Mouse (Mus musculus) left cerebral cortex, postnatal 10 days (tissue): ENCODE results near the gene Sf1. TPM values are rescaled to one million over a fixed set of nuclear protein-coding genes. Genes with fewer than 3 reads are reported as not detected.
A peak's percentile ranks its signal among the peaks of the same experiment; 100 is the strongest.

ENCODE experiments used
- DNase-seq, 2 experiments: peaks; one replicate each; pipeline ENCODE4 v3.0.0; 2021 to 2022; ENCODE audit warnings: low spot score in 2 of 2, mixed read lengths in 1 of 2; ENCODE audit errors: extremely low spot score in 1 of 2
- intact Hi-C: fragments of 180-260 bp; cut with DNase I; formaldehyde crosslinking; loops from one replicate; pipeline ENCODE4 v1.15.1; 2025
- total RNA-seq, 2 experiments: library from RNA; stranded (reverse); gene quantifications; 2 replicates each; pipeline ENCODE4 v1.2.3; 2021

The Sf1 gene
- total RNA-seq, 2 experiments from 2014 or later, result 178 to 194 TPM

DNA sequence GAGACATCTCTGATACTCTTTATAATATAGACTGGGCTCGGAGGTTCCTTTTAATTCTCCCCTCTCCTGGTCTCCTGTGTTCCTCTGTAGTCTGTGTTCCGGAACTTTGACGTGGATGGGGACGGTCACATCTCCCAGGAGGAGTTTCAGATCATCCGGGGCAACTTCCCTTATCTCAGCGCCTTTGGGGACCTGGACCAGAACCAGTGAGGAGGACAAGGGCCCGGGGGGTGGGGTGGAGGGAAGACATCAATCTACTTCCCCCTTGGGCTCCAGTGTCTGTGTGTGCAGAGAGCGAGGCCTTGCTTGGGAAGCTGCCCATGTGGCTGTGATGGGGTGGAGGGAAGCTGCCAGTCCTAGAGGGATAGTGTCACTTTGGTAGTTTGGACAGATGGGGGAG lies 45.3 kb downstream of the Sf1 start:
- intact Hi-C loops, result no loop called here
- DNase-seq, result peak in 1 of 2 experiments; percentile 31

DNA sequence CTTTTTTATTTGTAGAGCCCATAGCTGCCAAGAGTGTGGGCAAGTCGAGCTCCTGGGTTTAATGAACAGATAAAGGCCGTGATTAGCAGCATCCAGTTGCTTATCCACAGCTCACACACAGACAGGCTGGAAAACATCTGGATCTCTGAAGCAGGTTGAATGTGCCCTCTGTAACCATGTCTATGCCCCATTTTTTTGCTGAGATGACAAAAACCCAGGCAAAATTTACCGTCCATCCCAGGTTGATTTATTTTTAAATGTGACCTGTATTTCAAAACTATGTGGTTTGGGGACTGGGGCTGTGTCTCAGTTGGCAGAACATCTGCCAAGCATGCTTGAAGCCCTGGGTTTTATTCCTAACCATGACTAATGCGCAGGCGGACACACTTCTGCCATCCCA lies 45.7 kb downstream of the Sf1 start:
- intact Hi-C loops, result no loop called here
- no peak for DNase-seq

DNA sequence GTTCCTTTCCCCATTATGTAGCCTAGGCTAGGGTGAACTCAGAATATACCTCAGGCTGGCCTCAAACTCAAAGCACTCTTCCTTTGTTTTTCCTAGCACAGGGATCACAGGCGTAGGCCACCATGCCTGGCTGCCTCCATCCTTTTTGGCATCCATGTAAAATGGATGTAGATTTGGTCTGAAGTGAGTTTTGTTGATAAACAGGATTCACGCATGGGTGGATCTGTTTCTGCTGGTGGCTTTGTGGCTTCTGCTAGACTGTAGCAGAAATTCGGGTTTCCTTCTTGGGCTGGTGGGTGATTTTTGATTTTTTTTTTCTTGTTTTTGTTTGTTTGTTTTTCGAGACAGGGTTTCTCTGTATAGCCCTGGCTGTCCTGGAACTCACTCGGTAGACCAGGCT lies 46.4 kb downstream of the Sf1 start:
- intact Hi-C loops, result no loop called here
- DNase-seq, result no peak

DNA sequence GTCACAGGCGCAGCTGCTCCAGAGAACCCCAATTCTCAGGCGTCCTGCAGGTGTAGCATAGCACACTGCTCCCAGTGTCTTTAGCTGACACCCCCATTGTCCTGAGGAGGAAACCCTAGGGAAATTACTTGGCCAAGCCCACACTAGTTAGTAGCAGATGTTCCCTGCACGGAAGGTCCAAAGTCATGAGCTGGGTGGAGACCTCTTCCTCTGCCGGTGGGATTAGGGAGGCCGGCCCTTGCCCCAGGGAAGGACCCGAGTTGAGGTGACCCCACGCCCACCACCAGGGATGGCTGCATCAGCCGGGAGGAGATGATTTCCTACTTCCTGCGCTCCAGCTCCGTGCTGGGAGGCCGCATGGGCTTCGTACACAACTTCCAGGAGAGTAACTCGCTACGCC lies 49.3 kb downstream of the Sf1 start:
- DNase-seq, result no peak

DNA sequence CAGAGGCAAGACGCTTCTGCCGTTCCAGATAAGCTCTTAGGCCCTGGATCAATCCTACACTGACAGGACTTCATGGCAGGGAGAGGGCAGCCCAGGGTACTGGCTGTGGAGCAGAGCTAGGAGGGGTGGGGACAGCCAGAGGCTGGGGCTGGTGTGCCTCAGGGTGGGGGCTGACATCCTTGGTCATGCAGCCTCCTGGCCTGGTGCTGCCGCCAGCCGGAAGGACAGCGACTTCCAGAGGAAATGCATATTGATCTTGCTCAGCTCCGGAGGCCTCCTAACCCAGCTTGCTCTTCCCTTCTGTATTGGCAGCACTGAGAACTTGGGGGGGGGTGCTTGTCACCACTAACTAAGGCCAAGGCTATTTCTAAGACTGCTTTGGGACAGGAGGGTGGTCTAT lies 52.0 kb downstream of the Sf1 start:
- peak in 1 of 2 experiments; percentile 37 for DNase-seq
- intact Hi-C loops, result loop anchor here (5.0 kb wide), 1 partner anchor 37 kb away; no protein-coding TSS in a partner anchor

More for the DNA sequence above, 49.3 kb downstream of the Sf1 start:
- intact Hi-C loops, result no loop called here

DNA sequence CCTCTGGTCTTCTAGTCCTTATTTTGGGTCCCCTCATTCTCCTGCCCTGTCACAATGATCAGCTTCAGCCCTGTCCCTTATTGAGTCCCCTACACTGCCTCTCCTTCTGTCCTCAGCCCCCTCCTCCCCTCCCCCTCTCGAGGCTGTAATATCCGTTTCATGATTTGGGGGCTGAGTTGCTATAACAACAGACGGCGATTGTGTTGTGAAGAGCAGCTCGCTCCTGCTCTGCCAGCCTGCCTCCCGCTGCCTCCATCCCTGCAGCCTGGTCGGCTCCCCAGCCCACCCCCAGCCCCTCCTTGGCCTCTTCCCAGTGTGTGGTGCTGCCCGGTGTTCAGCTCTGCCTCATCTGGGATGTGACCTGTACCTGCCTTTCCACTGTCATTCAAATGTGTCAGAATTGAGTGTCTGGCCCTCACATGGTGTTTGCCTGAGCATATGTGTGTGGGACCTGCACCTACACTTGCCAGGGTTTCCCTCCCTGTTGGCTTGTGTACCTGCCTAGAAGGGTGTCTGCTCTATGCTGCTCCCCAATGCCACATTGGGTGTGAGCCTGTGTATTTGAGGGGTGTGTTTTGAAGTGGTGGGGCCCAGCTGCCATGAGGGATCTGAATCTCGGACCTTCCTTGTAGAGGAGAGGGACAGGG lies 52.8 kb downstream of the Sf1 start:
- DNase-seq, result peak in 1 of 2 experiments; percentile 69

DNA sequence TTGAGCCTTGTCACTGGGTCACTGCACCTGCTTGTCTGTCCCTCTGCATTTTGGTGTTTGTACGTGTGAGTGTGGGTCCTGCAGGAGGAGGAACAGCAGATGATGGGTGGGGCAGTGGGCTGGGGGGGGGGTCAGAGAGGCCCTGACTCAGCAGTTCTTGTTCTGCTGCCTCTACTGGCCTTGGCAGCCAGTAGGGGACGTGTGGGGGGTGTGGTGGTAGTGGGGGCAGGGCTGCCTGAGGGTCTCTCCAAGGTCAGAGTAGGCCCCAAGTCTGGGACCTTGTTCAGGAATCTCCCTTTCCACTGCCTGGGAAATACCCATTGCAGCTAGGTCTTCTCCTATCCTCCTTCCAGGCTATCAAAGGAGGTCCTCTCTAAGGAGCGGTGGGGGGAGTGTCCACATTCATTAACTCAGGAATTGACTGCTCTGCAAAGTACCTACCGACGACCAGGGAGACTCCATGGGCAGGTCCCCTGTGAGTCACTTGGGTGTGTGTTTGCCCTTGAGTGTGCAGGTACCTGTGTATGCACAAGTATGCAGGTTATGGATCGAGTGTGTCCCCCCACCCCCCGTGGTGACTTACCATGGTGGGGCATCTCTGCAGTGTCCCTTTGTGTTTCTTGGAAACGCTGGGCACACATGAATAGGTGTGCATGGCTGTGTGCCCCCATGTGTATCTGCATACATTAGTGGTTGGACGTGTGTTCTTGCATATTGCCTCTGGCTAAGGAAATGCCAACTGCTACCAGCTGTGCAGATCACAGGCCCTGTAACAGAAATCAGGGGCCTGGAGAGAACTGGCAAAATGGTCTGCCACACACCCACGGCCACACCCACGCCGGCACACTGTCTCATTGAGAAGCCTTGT lies 53.6 kb downstream of the Sf1 start:
- peak in 1 of 2 experiments; percentile 35 for DNase-seq
- intact Hi-C loops, result loop anchor here (5.0 kb wide), 1 partner anchor 35 kb away; no protein-coding TSS in a partner anchor

More for the DNA sequence above, 52.8 kb downstream of the Sf1 start:
- intact Hi-C loops, result loop anchor here (5.0 kb wide), 1 partner anchor 36 kb away; no protein-coding TSS in a partner anchor

DNA sequence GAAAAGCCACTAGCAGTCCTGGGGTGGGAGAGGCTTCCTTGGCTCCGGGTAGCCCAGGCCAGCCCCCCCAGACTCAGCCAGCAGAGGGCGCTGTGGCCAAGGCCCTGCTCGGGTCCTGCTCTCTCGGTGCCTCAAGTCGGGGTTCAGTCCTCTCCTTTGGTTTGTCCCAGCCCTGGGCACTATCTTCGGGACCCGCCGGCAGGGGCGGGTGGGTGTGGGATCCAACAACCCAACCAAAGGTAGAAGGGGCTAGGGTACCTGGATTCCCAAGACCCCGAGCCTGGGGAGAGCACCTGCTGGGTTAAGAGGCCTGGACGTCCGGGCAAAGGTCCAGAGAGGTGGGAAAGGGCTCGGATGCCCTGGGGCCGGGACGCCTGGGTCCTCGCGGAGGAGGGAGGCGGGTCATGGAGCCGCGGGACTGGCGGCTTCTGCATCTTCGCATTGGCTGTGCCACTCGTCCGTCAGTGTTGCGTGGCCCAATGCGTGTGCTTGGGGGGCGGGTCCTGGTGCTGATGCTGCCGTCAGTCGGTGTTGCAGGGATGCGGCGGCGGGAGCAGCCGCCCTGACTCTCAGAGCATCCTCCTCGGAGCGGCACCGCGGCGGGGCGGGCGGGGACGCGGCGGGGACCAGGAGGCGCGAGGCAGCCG lies 54.9 kb downstream of the Sf1 start, which contains the start of gene Nrxn2:
TSS of gene Nrxn2 (plus strand) at position 499 of the 647 bp plus-strand sequence.
- peak; percentile 93 to 94 for DNase-seq
- intact Hi-C loops, result loop anchor here (5.0 kb wide), 1 partner anchor 34 kb away; no protein-coding TSS in a partner anchor

DNA sequence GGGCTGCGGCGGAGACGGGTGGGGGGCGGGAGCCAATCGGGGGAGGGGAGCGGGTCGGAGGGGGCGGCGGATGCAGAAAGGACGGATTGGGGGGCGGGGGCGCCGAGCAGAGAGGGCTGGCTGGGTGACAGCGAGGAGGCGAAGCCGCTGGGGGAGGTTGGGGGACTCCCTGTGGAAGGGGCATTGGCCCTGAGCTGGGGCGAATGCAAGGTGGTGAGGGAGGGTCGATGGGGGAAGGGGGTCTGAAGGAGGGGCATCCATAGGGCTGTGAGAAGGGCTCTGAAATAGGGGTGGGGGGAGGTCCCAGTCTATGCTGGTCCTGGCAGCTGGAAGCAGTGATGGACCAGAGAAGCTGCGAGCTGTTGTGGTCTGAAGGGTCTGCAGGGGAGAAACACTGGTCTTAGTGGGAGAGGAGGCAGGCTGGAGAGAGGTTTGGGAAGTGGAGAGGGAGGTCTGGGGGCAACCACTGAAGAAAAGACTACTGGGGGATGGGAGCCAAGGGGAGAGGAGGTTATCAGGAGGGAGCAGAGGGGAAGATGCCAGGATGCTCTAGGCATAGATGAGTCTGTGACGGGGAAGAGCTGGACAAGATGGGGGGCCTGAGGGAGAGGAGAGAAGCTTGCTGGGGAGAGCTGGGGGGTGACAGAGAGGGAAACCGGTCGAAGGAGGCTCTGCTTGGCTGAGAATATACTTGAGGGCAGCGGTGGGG lies 55.6 kb downstream of the Sf1 start:
- intact Hi-C loops, result loop anchor here (5.0 kb wide), 1 partner anchor 33 kb away; no protein-coding TSS in a partner anchor
- peak in 1 of 2 experiments; percentile 76 for DNase-seq

DNA sequence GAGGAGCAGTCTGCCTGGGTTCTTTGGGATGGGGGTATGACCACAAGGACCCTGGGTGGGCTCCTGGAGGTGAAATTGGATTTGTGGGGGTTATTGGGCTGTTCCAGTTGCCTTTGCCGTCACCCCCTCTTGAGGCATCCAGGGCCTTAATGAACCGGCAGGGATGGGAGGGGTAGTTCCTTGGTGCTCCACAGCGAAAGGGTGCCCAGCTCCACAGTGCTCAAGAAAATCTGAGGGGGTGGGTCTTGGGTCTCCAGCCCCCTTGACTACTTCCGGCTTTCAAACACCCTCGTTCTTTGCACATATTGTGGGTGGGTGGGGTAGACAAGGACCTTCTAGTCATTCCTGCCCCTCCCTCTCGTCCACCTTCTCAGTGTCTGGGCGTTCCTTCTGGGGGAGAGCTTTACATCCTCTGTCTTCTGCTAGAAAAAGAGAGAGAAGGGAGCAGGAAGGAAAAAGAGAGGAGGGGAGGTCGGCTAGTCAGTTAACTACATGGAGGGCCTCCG lies 56.4 kb downstream of the Sf1 start:
- intact Hi-C loops, result loop anchor here (5.0 kb wide), 1 partner anchor 32 kb away; no protein-coding TSS in a partner anchor

DNA sequence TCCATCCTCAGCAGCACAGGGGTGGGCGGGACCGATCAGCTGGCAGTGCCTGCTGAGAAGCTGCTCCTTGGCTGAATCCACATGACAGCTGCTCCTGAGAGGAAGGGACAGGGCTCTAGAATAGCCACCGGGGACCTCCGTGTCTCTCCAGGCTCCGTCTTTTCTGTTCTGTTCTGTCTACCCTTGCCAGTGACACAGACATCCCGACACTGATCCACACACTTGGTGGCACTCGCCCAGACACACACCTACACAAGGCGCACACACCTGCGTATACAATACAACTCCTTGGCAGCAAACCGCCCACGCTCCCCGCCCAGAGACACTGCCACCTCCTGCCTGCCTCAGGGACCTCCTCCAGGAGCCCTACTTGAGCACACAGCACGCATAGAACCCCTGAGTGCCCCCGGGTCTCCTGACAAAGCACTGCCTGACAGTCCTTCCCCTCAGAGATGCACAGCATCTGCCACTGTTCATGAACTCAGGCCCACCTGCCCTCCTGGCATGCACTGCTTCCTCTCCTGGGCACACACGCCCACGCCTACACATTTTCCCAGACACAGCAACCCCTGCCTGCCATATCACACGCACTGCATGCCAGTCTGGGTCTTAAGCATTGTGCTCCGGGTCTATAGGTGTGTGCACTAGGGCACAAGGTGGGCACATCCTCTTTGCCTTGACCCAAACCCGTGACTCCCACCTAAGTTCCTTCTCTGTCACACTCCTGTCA lies 57.2 kb downstream of the Sf1 start:
- peak in 1 of 2 experiments; percentile 67 for DNase-seq
- intact Hi-C loops, result no loop called here

More for the DNA sequence above, 56.4 kb downstream of the Sf1 start:
- DNase-seq, result peak in 1 of 2 experiments; percentile 24

DNA sequence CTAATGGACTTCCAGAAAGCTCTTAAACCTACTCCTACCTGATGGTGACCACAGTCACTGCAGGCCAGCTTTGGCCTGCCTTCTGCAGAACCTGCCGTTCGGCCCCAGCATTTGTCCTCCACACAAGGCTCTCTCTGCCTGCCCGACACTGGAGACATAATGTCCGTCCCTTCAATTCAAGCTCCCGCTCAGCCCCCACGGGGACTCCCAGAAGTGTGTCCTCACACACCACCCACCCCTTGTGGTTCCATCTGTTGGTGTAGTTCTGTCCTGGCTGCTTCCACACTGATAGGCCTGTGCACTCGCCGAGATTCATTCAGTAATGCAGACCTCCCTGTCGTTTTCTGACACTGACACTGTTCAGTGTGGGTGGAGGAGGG lies 57.7 kb downstream of the Sf1 start:
- intact Hi-C loops, result no loop called here
- DNase-seq, result no peak

DNA sequence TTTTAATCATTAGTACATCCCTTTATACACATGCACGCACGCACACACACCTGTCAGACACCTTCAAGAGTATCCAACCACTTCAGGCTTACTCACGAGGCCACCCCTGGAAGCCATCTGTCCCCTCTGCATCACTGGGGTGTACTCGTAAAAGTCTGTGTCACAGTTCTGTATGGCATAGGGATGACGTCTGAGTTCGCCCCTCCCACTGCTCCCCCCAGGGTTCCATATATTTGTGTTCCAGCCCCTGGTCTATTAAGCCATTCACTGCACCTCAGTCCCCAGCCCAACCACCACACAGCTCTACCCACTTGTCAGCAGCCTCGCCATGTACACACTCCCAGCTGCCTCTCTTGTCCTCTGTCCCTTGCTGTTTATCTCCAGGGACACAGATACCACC lies 58.5 kb downstream of the Sf1 start:
- no peak for DNase-seq
- intact Hi-C loops, result no loop called here

DNA sequence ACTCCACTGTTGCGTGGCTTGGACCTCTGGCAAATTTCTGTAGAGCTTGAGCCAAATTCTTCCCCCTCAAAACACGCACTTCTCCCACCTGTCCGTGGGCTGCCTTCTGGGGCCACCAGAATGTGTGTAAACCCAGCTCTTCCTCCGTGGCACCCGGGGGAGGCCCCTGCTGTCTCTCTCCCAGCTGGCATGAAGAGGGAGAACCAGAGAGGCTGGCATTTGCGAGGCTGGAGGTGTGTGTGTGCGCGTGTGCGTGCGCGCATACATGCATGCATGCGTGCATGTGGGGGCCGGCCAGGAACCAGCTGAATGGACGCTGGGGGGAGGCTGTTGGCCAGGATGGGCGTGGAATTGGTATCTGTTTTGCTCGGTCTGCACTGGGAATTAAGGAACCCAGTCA lies 59.8 kb downstream of the Sf1 start:
- DNase-seq, result peak in 1 of 2 experiments; percentile 53
- intact Hi-C loops, result no loop called here

DNA sequence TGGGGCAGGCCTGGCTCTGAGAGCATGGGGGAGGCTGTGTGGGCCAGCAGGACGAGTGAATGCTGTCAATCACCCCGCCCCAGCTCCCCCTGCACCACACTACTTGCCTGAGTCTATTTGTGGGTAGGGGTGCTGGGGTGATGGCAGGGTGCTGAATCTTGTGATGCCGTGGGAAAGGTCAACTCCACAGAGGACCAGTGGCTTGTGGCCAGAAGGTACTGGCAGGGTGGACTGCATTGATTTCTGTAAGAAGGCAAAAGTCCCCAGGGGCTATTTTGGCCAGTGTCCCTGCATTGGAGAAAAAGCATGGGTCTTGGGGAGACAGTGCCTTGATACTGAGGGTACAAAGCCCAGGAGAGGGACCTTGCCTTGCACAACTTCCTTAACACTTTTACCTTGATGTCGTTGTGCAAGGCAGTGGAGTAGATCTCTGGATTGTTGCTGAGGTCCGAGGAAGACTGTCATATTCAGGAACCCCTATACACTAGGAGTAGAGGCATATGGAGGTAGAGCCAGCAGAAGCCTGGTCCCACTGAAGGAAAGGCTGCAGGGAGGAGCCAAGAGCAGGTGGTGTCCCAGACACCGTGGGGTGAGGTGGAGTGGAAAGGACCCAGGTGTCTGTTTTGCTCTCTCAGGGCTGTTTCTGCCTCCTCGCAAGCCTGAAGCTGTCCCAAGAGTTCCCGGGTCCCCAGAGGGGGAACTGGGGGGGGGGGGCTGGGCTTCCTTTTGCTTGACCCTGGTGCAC lies 60.8 kb downstream of the Sf1 start:
- intact Hi-C loops, result no loop called here
- DNase-seq, result peak in 1 of 2 experiments; percentile 33

DNA sequence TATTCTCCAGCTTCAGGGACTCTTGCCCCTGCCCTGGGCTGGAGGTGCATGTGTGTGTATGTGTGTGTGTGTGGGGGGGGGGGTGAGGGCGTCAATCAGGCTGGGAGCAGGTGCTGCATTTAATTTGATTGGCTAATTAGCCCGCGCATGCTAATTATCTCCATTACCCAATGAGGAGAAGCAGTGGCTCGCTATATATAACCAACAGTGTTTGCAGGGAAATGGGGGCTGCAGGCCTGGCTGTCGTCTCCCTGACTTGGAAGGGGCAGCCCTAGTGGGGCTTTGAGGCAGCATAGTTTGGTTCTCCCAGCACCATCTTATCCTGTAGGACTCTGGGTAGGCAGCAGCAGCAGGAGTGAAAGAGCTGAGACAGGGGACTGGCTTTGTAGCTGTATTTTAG lies 62.1 kb downstream of the Sf1 start:
- intact Hi-C loops, result no loop called here
- no peak for DNase-seq
